Mouse (Mus musculus) MEL (cell line): ENCODE data around the gene Ttc30a1.

Experiments
- CTCF ChIP-seq, 3 experiments: IDR thresholded peaks in 2 of 3; conservative IDR thresholded peaks in 1 of 3; 2 replicates each; pipeline ENCODE4 v1.5.1; 2011 to 2012; ENCODE audit warnings: low read length in 3 of 3, low read depth in 2 of 3, mild to moderate bottlenecking in 2 of 3, improper control_type of control experiment in 1 of 3, inconsistent platforms in 1 of 3, mixed read lengths in 1 of 3, moderate library complexity in 1 of 3; ENCODE audit not compliant: control insufficient read depth in 1 of 3, insufficient read depth in 1 of 3, poor library complexity in 1 of 3, severe bottlenecking in 1 of 3
- NRF1 ChIP-seq: IDR thresholded peaks from 2 replicates; pipeline ENCODE4 v1.6.1; 2014; ENCODE audit warnings: low read depth, mild to moderate bottlenecking, inconsistent platforms, low read length, improper control_type of control experiment, moderate library complexity; ENCODE audit not compliant: poor library complexity, insufficient read depth, severe bottlenecking

DNA sequence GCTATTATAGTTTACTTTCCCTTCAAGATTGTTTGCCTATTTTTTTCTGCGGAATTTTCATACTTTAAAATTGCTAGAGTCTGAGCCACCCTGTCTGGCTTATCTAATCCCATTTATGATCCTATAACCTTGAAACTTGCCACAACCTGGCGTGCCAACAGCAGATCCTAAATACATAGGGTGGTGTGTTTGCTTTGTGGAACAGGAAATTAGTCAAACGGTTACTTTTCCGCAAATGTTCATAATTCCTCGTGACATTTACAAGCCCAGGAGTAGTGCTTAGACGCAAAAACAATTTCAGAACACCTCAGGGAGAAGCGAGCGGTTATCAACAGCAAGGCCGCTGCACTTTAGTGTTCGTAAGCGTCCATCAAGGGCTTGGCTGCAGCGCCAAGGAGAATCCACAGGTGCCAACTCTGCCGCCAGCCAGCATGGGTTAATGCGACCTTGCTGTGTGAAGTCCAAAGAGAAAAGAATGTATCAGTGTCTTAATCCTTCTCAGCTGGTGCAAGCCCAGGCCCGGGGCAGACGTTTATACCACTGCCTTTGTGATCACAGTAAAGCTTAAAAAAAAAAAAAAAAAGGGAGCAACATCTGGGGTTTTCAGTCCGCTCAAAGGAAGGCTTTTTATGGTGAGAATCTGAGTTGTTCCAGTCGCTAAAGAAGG, 22.5 kb downstream of the Ttc30a1 start:
- TF ChIP-seq NRF1 (no peak), CTCF (IDR thresholded peaks at IDR 0.05 in 2 of 3, conservative IDR thresholded peaks at IDR 0.05 in 1 of 3; ENCODE audit: control insufficient read depth in 1 of 3, insufficient read depth in 1 of 3, low read depth in 2 of 3, low read length in 3 of 3, poor library complexity in 1 of 3, severe bottlenecking in 1 of 3) (no peak)
